Mouse (Mus musculus) mature B cell (primary cell): ENCODE measurements around the gene Abcg4.
"Not testable (repeated sequence)": the region's sequence is repeated elsewhere in the genome, so short reads cannot be mapped to it uniquely, and the experiment has no call there.

Experiments
- in situ Hi-C: fragments of 300-500 bp; cut with MboI; formaldehyde crosslinking; loops from 2 replicates; pipeline ENCODE4 v1.14.3; 2019

Gene Abcg4

GRCm38 (mm10) chr9:44288076-44288958 is at the start of gene Abcg4:
Abcg4 (minus strand) TSS chr9:44288615.
- in situ Hi-C loops, result no loop called here

DNA sequence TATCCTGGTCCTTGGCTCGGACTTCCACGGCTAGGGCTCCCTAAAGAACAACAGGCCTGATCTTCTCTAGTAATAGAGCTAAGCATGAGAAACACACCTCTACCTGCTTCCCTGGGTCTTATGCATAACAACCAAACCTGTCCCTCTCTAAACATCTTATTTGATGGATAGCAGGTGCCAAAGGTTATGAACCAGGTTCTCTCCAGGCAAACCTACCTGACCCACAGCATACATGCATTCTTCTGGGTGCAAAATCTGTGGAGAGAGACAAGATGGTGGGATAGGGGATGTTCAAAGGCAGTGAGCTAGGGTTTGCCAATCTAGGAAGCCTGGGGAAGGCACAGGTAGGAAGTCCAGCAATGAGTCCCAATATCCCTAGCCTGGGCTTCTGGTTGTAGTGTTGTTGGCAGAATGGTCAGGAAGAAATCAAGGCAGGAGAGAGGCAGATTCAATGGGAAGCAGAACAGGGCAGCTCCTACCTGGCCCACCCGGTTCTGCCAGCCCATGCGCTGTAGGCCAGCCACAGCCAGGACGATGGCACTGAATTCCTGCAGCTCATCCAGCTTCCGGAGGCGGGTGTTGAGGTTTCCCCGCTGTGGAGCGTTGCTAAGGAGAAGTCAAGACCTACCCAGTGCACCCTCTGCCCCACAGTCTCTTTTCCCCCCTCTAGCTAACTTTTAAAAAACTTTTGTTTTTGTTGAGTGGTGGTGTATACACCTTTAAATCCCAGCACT is 49.2 kb upstream of the Abcg4 start:
- in situ Hi-C loops, result no loop called here

GRCm38 (mm10) chr9:44336964-44337363 is 48.5 kb upstream of the Abcg4 start:
- in situ Hi-C loops, result no loop called here

- in situ Hi-C loops, result not testable (repeated sequence)
Observed at GRCm38 (mm10) chr9:44336513-44336912, 48.1 kb upstream of the Abcg4 start.

GRCm38 (mm10) chr9:44336093-44336406 is 47.6 kb upstream of the Abcg4 start:
- in situ Hi-C loops, result no loop called here

DNA sequence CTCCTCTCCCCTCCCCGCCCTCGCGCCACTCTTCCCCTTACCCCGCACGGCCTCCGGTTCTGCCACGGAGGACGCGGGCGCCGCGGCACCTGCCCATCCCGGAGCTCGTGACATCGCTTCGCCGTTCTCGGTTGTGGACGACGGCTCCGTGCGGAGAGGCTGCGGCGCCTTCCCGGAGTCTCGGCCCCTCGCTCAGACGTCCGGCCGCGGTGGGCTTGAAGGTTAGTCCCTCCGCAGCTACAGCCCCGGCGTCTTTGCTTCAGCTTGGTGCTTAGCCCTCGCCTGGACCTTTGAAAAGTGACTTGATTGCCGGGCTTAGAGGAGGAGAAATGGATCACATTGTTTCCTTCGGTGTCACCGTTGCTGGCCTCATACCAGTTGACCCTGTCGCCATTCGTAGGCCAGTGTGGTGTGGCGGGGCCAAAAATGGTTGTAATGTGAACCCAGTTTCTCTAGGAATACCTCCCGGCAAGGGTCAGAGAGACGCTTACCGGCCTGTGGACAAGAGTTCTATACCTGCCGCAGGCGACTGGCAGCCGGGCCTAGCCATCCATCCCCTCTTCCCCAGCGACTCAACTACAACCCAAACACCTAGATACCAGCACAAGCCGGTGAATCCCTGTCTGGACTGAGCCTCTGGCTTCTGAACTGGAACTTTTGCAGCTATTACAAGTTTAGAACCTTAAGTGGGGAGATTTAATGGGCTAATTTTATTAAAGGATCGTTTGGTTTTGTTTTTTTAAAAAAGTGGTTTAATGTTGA is 47.1 kb upstream of the Abcg4 start:
- in situ Hi-C loops, result no loop called here

DNA sequence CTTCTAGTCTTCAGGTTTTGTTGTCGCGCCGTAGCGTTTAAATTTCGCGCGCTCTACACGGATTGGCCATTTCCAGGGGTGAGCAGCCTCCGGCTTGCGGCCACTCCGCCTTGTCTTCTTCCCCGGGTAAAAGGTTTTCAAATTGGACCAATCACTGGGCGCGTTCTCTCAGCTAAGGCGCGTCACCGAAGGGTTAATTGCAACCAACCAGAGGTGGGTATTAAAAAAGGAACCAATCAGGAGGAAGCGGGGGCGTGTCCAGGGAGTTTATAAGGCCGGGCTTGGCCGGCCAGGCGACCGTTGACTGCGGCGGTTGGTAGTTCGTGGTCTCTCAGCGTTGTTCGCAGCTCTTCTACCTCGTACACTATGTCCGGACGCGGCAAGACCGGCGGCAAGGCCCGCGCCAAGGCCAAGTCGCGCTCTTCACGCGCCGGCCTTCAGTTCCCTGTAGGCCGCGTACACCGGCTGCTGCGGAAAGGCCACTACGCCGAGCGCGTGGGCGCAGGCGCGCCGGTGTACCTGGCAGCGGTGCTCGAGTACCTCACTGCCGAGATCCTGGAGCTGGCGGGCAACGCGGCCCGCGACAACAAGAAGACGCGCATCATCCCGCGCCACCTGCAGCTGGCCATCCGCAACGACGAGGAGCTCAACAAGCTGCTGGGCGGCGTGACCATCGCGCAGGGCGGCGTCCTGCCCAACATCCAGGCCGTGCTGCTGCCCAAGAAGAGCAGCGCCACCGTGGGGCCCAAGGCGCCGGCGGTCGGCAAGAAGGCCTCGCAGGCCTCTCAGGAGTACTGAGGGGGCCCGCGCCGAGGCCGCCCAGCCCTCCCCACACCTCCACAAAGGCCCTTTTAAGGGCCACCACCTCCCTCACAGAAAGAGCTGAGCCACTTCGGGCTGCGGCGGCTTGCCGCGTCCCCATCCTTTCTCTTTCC is 46.2 kb upstream of the Abcg4 start, which contains the start of gene H2afx:
Gene H2afx, plus strand, starts transcription at position 299 of the 935 bp plus-strand sequence.
- in situ Hi-C loops, result no loop called here

DNA sequence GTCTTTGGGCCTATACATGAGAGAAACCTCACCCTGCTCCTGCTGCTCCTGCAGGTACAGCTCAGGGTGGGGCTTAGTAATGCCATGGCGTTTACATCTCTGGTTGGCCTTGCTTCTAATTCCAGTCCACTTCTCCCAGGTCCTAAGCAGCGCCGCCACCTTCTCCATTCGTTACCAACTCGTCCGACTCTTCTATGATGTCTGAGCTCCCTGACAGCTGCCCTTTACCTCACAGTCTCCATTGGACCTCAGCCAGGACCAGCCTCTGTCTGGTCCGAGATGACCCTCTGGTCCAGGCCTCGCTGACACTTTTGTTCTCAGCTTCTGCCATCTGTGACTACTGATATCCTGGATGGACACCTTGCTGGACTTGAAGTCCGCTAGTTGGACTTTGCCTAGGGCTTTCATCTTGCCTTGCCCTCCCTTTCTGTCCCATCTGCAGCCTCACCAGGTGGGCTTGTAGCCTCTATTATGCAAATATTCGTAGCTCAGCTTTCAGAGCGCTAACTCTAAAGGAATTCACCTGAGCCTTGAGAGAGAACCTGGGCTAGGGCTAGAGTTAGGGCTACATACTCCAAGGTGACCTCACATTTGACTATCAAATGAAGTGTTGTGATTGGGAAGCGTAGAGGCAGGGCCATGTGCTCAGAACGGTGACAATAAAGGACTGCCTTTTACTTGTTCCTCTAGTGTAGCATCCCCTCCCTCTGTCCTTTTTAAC is 44.7 kb upstream of the Abcg4 start:
- in situ Hi-C loops, result no loop called here

DNA sequence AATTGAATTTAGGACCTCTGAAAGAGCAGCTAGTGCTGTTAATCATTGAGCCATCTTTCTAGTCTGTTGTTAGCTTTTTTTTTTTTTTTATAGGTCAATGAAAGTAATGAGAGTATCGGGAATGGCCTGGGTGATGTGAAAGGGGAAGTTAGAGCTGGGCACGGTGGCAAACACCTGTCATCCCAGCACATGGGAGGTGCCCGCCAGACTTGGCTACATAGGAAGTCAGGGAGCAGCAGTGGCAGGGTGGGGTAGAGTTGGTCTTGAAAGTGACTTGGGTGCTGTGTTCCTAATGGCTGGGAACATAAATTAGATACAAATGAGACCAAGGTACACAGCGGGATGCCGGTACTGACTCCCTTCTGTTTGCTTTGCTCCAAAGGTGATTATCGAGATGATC is 42.3 kb upstream of the Abcg4 start:
- in situ Hi-C loops, result no loop called here

- in situ Hi-C loops, result no loop called here
Observed at GRCm38 (mm10) chr9:44327926-44328325, 39.5 kb upstream of the Abcg4 start.

- in situ Hi-C loops, result no loop called here
Observed at GRCm38 (mm10) chr9:44327064-44327711, 38.8 kb upstream of the Abcg4 start.

GRCm38 (mm10) chr9:44326371-44327063 is 38.1 kb upstream of the Abcg4 start:
- in situ Hi-C loops, result no loop called here

DNA sequence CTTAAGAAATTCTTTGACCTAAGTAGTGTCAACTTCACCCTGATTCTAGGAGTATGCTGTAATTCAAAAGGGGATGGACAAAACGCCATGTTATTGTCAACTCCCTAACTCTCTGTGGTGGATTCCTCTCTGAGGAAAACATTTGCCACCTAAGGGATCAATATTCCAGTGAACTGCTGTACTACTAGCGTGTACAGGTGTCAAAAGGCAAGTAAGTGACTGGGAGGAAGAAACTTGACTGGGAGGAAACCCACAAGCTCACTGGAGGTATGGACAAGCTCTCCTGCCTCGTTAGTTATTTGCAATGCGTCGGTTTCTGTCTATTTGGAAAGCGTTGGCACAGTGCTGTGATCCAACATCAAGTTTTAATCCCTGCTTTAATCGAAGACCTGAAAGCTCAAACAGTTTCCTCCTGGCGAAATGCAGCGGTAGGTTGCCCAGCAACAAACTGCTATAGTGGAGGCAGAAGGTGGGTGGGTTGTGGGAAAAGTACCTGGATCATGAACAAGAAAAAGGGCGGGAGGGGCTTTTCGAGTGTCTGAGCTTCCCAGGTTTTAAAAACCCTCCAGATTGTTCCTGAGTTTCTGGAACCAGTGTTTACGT is 37.5 kb upstream of the Abcg4 start, which contains the start of gene Dpagt1:
Gene Dpagt1, plus strand, starts transcription at position 252 of the 603 bp plus-strand sequence.
- in situ Hi-C loops, result no loop called here

- in situ Hi-C loops, result not testable (repeated sequence)
Observed at GRCm38 (mm10) chr9:44325032-44325767, 36.8 kb upstream of the Abcg4 start.

DNA sequence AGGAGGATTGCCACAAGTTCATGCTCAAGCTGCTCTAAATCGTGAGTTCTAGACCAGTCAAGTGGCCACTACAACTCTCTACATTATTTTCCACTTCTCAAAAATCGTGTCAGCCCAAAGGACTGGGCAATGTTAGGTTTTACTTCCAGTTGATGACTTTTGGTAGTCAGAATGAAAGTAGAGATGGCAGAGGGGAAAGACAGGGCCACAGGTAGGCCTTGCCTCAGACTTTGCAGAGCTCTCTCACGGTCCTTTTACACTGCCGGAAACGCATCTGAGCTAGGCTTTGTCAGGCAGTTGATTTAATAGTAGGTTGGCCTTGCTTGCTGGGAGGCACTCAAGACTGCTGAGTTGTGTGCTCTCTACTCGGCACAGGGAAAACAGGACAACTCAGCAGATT is 35.7 kb upstream of the Abcg4 start:
- in situ Hi-C loops, result no loop called here

DNA sequence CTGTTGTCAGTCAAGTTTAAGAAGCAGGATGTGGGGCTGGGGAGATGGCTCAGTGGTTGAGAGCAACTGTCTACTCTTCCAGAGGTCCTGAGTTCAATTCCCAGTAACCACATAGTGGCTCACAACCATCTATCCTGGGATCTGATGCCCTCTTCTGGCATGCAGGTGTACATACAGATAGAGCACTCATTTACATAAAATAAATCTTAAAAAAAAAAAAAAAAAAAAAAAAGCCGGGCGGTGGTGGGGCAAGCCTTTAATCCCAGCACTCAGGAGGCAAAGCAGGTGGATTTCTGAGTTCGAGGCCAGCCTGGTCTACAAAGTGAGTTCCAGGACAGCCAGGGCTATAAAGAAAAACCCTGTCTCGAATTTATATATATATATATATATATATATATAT is 35.2 kb upstream of the Abcg4 start:
- in situ Hi-C loops, result not testable (repeated sequence)

GRCm38 (mm10) chr9:44320799-44321133 is 32.4 kb upstream of the Abcg4 start:
- in situ Hi-C loops, result no loop called here
